Mouse (Mus musculus): ENCODE data around the gene Ldha. TPM values are rescaled to one million over a fixed set of nuclear protein-coding genes. Genes with fewer than 3 reads are reported as not detected.
A peak's percentile ranks its signal among the peaks of the same experiment; 100 is the strongest.
"Not testable (repeated sequence)": the region's sequence is repeated elsewhere in the genome, so short reads cannot be mapped to it uniquely, and the experiment has no call there.

Gene Ldha
- total RNA-seq, 2 experiments from 2014 or later = 342 to 356 TPM

- Histone ChIP-seq H3K27ac (no peak overlapping the region), H3K4me3 (no peak overlapping the region)
- no peak for TF ChIP-seq CTCF (IDR thresholded peaks at IDR 0.05)
- intact Hi-C loops (cut with DNase I) = no loop called here
- no peak for DNase-seq (ENCODE audit: extremely low spot score in 1 of 2, low spot score in 2 of 2)
These were observed 11.4 kb upstream of the Ldha start for GRCm38 (mm10) chr7:46829911-46830310.

GRCm38 (mm10) chr7:46830799-46831590 is 10.3 kb upstream of the Ldha start:
- Histone ChIP-seq H3K27ac (no peak overlapping the region), H3K4me3 (no peak overlapping the region)
- intact Hi-C loops (cut with DNase I) = no loop called here
- no peak for DNase-seq (ENCODE audit: extremely low spot score in 1 of 2, low spot score in 2 of 2)
- TF ChIP-seq CTCF (IDR thresholded peaks at IDR 0.05) = no peak

- Histone ChIP-seq H3K4me3 (no peak overlapping the region), H3K27ac (no peak overlapping the region)
- no peak for TF ChIP-seq CTCF (IDR thresholded peaks at IDR 0.05)
- no peak for DNase-seq (ENCODE audit: extremely low spot score in 1 of 2, low spot score in 2 of 2)
- intact Hi-C loops (cut with DNase I) = no loop called here
These were observed 9.6 kb upstream of the Ldha start for GRCm38 (mm10) chr7:46831693-46832092.

- intact Hi-C loops (cut with DNase I); DNase-seq (ENCODE audit: extremely low spot score in 1 of 2, low spot score in 2 of 2); H3K4me3 ChIP-seq; H3K27ac ChIP-seq: not testable (repeated sequence)
These were observed 9.0 kb upstream of the Ldha start for GRCm38 (mm10) chr7:46832112-46832810.

- no peak for DNase-seq (ENCODE audit: extremely low spot score in 1 of 2, low spot score in 2 of 2)
- TF ChIP-seq CTCF (IDR thresholded peaks at IDR 0.05) = no peak
- intact Hi-C loops (cut with DNase I) = no loop called here
- no peak overlapping the region for H3K27ac ChIP-seq
- no peak overlapping the region for H3K4me3 ChIP-seq
These were observed 8.0 kb upstream of the Ldha start for GRCm38 (mm10) chr7:46833266-46833665.

- no peak for DNase-seq (ENCODE audit: extremely low spot score in 1 of 2, low spot score in 2 of 2)
- H3K4me3 ChIP-seq = no peak overlapping the region
- no peak for TF ChIP-seq CTCF (IDR thresholded peaks at IDR 0.05)
- H3K27ac ChIP-seq = no peak overlapping the region
- intact Hi-C loops (cut with DNase I) = no loop called here
These were observed 7.5 kb upstream of the Ldha start for GRCm38 (mm10) chr7:46833670-46834255.

GRCm38 (mm10) chr7:46834994-46835610 is 6.2 kb upstream of the Ldha start:
- Histone ChIP-seq H3K4me3 (no peak overlapping the region), H3K27ac (no peak overlapping the region)
- intact Hi-C loops (cut with DNase I) = no loop called here
- no peak for DNase-seq (ENCODE audit: extremely low spot score in 1 of 2, low spot score in 2 of 2)
- no peak for TF ChIP-seq CTCF (IDR thresholded peaks at IDR 0.05)

GRCm38 (mm10) chr7:46836357-46836756 is 4.9 kb upstream of the Ldha start:
- intact Hi-C loops (cut with DNase I) = no loop called here
- TF ChIP-seq CTCF (IDR thresholded peaks at IDR 0.05) = no peak
- no peak overlapping the region for H3K27ac ChIP-seq
- no peak for DNase-seq (ENCODE audit: extremely low spot score in 1 of 2, low spot score in 2 of 2)
- H3K4me3 ChIP-seq = no peak overlapping the region

- H3K4me3 ChIP-seq = no peak overlapping the region
- TF ChIP-seq CTCF (IDR thresholded peaks at IDR 0.05) = no peak
- DNase-seq (ENCODE audit: extremely low spot score in 1 of 2, low spot score in 2 of 2) = no peak
- intact Hi-C loops (cut with DNase I) = no loop called here
- H3K27ac ChIP-seq = no peak overlapping the region
These were observed 4.2 kb upstream of the Ldha start for GRCm38 (mm10) chr7:46837073-46837472.

- H3K4me3 ChIP-seq = no peak overlapping the region
- peak overlapping the region; percentile 92 for H3K27ac ChIP-seq
- peak; percentile 29 to 32 for DNase-seq (ENCODE audit: extremely low spot score in 1 of 2, low spot score in 2 of 2)
- no peak for TF ChIP-seq CTCF (IDR thresholded peaks at IDR 0.05)
- intact Hi-C loops (cut with DNase I) = no loop called here
These were observed 3.1 kb upstream of the Ldha start for GRCm38 (mm10) chr7:46838104-46838671.

GRCm38 (mm10) chr7:46838891-46839302 is 2.4 kb upstream of the Ldha start:
- intact Hi-C loops (cut with DNase I) = no loop called here
- peak overlapping the region; percentile 92 for H3K27ac ChIP-seq
- H3K4me3 ChIP-seq = no peak overlapping the region; the same call in 1 of the 2 replicates
- no peak for TF ChIP-seq CTCF (IDR thresholded peaks at IDR 0.05)
- DNase-seq (ENCODE audit: extremely low spot score in 1 of 2, low spot score in 2 of 2) = peak; percentile 71

Data from left cerebral cortex, adult 2 months (tissue).